Mouse (Mus musculus) MEL (cell line): ENCODE measurements at regions not wholly inside any gene's neighbourhood (a gene's known extent, or its start where the extent isn't known, plus 50 kb on each side); places are given as distances from the start of the nearest gene placed in this dataset.

ENCODE experiments used
- CTCF ChIP-seq, 3 experiments: IDR thresholded peaks in 2 of 3; conservative IDR thresholded peaks in 1 of 3; 2 replicates each; pipeline ENCODE4 v1.5.1; 2011 to 2012; ENCODE audit warnings: low read length in 3 of 3, low read depth in 2 of 3, mild to moderate bottlenecking in 2 of 3, improper control_type of control experiment in 1 of 3, inconsistent platforms in 1 of 3, mixed read lengths in 1 of 3, moderate library complexity in 1 of 3; ENCODE audit not compliant: control insufficient read depth in 1 of 3, insufficient read depth in 1 of 3, poor library complexity in 1 of 3, severe bottlenecking in 1 of 3
- EP300 ChIP-seq, 2 experiments: IDR thresholded peaks; 2 replicates each; pipeline ENCODE4 v1.6.1; 2011; ENCODE audit warnings: improper control_type of control experiment in 2 of 2, low read length in 2 of 2, low read depth in 1 of 2, mild to moderate bottlenecking in 1 of 2
- GABPA ChIP-seq: IDR thresholded peaks from 2 replicates; pipeline ENCODE4 v1.6.1; 2012; ENCODE audit warnings: low read depth, mild to moderate bottlenecking, inconsistent platforms, low read length, improper control_type of control experiment, moderate library complexity
- GATA1 ChIP-seq: IDR thresholded peaks from 2 replicates; pipeline ENCODE4 v1.6.1; 2011; ENCODE audit warnings: low read depth, low read length, improper control_type of control experiment
- MAFK ChIP-seq: IDR thresholded peaks from 2 replicates; pipeline ENCODE4 v1.6.1; 2011; ENCODE audit warnings: low read depth, mild to moderate bottlenecking, low read length, improper control_type of control experiment, borderline replicate concordance
- MAX ChIP-seq: IDR thresholded peaks from 2 replicates; pipeline ENCODE4 v1.6.1; 2011; ENCODE audit warnings: low read length, improper control_type of control experiment
- MAZ ChIP-seq: IDR thresholded peaks from 2 replicates; pipeline ENCODE4 v1.6.1; 2012; ENCODE audit warnings: low read depth, mild to moderate bottlenecking, inconsistent platforms, low read length, improper control_type of control experiment
- POLR2A ChIP-seq, 2 experiments: IDR thresholded peaks; 2 replicates each; pipeline ENCODE4 v1.6.1; 2011 to 2012; ENCODE audit warnings: low read length in 2 of 2, mild to moderate bottlenecking in 2 of 2, control low read depth in 1 of 2, improper control_type of control experiment in 1 of 2, low read depth in 1 of 2, moderate library complexity in 1 of 2; ENCODE audit not compliant: control insufficient read depth in 1 of 2, insufficient read depth in 1 of 2, poor library complexity in 1 of 2
- RAD21 ChIP-seq: IDR thresholded peaks from 2 replicates; pipeline ENCODE4 v1.6.1; 2011; ENCODE audit warnings: mild to moderate bottlenecking, low read depth, low read length, improper control_type of control experiment
- TBP ChIP-seq: IDR thresholded peaks from 2 replicates; pipeline ENCODE4 v1.8.0; 2011; ENCODE audit warnings: low read depth, low read length, improper control_type of control experiment
- USF1 ChIP-seq: IDR thresholded peaks from 2 replicates; pipeline ENCODE4 v1.6.1; 2014; ENCODE audit warnings: low read depth, mild to moderate bottlenecking, inconsistent platforms, low read length, improper control_type of control experiment, moderate library complexity
- ZKSCAN1 ChIP-seq: IDR thresholded peaks from 2 replicates; pipeline ENCODE4 v1.6.1; 2012; ENCODE audit warnings: low read depth, mild to moderate bottlenecking, inconsistent platforms, low read length, improper control_type of control experiment, moderate library complexity
- ZMIZ1 ChIP-seq: IDR thresholded peaks from 2 replicates; pipeline ENCODE4 v1.6.1; 2012; ENCODE audit warnings: low read depth, mild to moderate bottlenecking, inconsistent platforms, low read length, improper control_type of control experiment, moderate library complexity

GRCm38 (mm10) chr5:133172686-133173085 is 629.5 kb upstream of the Auts2 start:
- TF ChIP-seq POLR2A (IDR thresholded peaks at IDR 0.05; ENCODE audit: control insufficient read depth in 1 of 2, insufficient read depth in 1 of 2, low read depth in 1 of 2, low read length in 2 of 2, poor library complexity in 1 of 2) (no peak), MAZ (no peak), CTCF (IDR thresholded peaks at IDR 0.05 in 2 of 3, conservative IDR thresholded peaks at IDR 0.05 in 1 of 3; ENCODE audit: control insufficient read depth in 1 of 3, insufficient read depth in 1 of 3, low read depth in 2 of 3, low read length in 3 of 3, poor library complexity in 1 of 3, severe bottlenecking in 1 of 3) (no peak), MAX (no peak), MAFK (no peak), ZMIZ1 (no peak), RAD21 (no peak), GABPA (no peak), USF1 (no peak), ZKSCAN1 (no peak), EP300 (IDR thresholded peaks at IDR 0.05; ENCODE audit: low read depth in 1 of 2, low read length in 2 of 2) (no peak), GATA1 (no peak), TBP (no peak)
